Mouse (Mus musculus) liver, postnatal 0 days (tissue): ENCODE measurements around the gene Kif12. TPM values are rescaled to one million over a fixed set of nuclear protein-coding genes. Genes with fewer than 3 reads are reported as not detected.
A peak's percentile ranks its signal among the peaks of the same experiment; 100 is the strongest.

Experiments used
- ATAC-seq: fragments of 200-750 bp; cut with Nextera tagmentation; 2 replicates; pipeline ENCODE4 v1.8.0; 2017; ENCODE audit warnings: mild to moderate bottlenecking, moderate library complexity
- DNase-seq: peaks from one replicate; pipeline ENCODE4 v3.0.0-alpha.2; 2016
- H3K27ac ChIP-seq: fragments of 300-500 bp; sonication (generic); 2 replicates; pipeline ENCODE4 v1.5.1; 2014; ENCODE audit warnings: antibody characterized with exemption, moderate library complexity, mild to moderate bottlenecking, low read depth
- H3K27me3 ChIP-seq: fragments of 300-500 bp; sonication (generic); 2 replicates; pipeline ENCODE4 v1.6.1; 2014; ENCODE audit warnings: low read length, control low read depth, mixed read lengths; ENCODE audit not compliant: insufficient read depth
- H3K36me3 ChIP-seq: fragments of 300-500 bp; sonication (generic); replicated peaks from 2 replicates; pipeline ENCODE4 v1.6.1; 2014; ENCODE audit warnings: mild to moderate bottlenecking, control low read depth, low read length, moderate library complexity, mixed read lengths; ENCODE audit not compliant: insufficient read depth
- H3K4me1 ChIP-seq: fragments of 300-500 bp; sonication (generic); 2 replicates; pipeline ENCODE4 v1.6.1; 2014; ENCODE audit warnings: antibody characterized with exemption, mild to moderate bottlenecking, control low read depth; ENCODE audit not compliant: insufficient read depth
- H3K4me2 ChIP-seq: fragments of 300-500 bp; sonication (generic); 2 replicates; pipeline ENCODE4 v1.6.1; 2014; ENCODE audit warnings: low read depth, mild to moderate bottlenecking, low read length, moderate library complexity, mixed read lengths
- H3K4me3 ChIP-seq: fragments of 300-500 bp; sonication (generic); 2 replicates; pipeline ENCODE4 v1.5.1; 2014; ENCODE audit warnings: low read depth, low read length
- H3K9ac ChIP-seq: fragments of 300-500 bp; sonication (generic); replicated peaks from 2 replicates; pipeline ENCODE4 v1.6.1; 2014; ENCODE audit warnings: mild to moderate bottlenecking, moderate library complexity
- H3K9me3 ChIP-seq: fragments of 300-500 bp; sonication (generic); 2 replicates; pipeline ENCODE4 v1.6.1; 2016; ENCODE audit warnings: mild to moderate bottlenecking, control low read depth, low read length, mixed read lengths
- CTCF ChIP-seq: sonication (generic); IDR thresholded peaks from 2 replicates; pipeline ENCODE4 v1.5.1; 2016; ENCODE audit warnings: antibody characterized with exemption, low read depth
- EP300 ChIP-seq: IDR thresholded peaks from 2 replicates; pipeline ENCODE4 v1.6.1; 2016; ENCODE audit warnings: antibody characterized with exemption, low read depth, mild to moderate bottlenecking
- WGBS: fragments of 180-500 bp; shearing (Covaris S2); extraction: QIAGEN DNeasy Blood & Tissue Kit; methylation state at CpG from one replicate; pipeline ENCODE4 v1.1.7; 2014; ENCODE audit not compliant: insufficient replicate concordance; 5-methylcytosine and 5-hydroxymethylcytosine counted together
- polyA plus RNA-seq: library from polyadenylated mRNA; unstranded; fragments of >200 nt; fragmentation: Nextera tagmentation; extraction: Ambion mirVana; gene quantifications from 2 replicates; pipeline ENCODE4 v1.2.1, GENCODE M21; 2015

Gene Kif12
- 0.40 and 0.59 TPM in 2 replicates for polyA plus RNA-seq

DNA sequence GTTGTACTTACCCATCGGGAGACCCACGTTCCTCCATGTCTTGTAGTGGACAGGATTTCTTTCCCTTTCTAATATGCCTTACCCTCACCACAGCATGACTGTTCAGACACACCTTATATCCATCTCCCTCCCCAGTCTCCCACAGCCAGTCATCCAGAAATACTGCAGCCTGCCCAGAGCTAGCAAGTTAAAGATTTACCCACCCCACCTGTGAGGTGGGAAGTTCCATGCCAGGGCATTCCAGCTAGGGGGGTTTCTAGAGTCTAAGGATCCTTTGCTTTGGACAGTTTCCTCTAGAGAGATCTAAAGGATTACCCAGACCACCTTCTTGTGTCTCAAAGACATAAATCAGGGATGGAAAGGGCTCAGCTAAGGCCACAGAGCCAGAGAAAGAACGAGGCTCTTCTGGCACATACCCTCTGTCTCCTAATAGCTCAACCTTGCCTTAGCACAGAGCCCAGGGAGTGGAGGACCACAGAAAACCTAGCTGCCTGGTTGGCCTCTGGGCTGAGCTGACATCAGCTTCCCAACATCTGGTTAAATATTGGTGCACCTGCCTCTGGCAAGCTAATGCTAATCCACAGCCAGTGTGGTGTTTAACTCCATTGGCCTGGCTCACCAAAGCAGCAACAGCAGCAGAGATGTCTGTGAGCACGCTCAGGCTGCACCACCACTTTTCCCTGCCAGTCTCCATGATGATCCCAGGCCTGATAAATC is at the start of gene Kif12:
Gene Kif12 (minus strand): TSS at position 163 of the 717 bp plus-strand sequence.
- Histone ChIP-seq H3K4me3 (no peak within 1 kb of the TSS), H3K9me3 (no peaks in the 10 kb centered on the region), H3K36me3 (no peaks in the 10 kb centered on the region), H3K9ac (no peak within 1 kb of the TSS), H3K27me3 (no peaks in the 10 kb centered on the region), H3K4me2 (0 out of 2 replicates have a peak within 1 kb of the TSS, but pooled peaks have one; percentile 47), H3K4me1 (no peaks in the 10 kb centered on the region), H3K27ac (peak within 1 kb of the TSS; percentile 66; the same call in 1 of the 2 replicates)
- DNase-seq (peak; percentile 29), ATAC-seq (peak; percentile 98)
- TF ChIP-seq CTCF: no peak
- TF ChIP-seq EP300: no peak
- WGBS: 56% methylated on average over 4 of the region's 4 CpGs

DNA sequence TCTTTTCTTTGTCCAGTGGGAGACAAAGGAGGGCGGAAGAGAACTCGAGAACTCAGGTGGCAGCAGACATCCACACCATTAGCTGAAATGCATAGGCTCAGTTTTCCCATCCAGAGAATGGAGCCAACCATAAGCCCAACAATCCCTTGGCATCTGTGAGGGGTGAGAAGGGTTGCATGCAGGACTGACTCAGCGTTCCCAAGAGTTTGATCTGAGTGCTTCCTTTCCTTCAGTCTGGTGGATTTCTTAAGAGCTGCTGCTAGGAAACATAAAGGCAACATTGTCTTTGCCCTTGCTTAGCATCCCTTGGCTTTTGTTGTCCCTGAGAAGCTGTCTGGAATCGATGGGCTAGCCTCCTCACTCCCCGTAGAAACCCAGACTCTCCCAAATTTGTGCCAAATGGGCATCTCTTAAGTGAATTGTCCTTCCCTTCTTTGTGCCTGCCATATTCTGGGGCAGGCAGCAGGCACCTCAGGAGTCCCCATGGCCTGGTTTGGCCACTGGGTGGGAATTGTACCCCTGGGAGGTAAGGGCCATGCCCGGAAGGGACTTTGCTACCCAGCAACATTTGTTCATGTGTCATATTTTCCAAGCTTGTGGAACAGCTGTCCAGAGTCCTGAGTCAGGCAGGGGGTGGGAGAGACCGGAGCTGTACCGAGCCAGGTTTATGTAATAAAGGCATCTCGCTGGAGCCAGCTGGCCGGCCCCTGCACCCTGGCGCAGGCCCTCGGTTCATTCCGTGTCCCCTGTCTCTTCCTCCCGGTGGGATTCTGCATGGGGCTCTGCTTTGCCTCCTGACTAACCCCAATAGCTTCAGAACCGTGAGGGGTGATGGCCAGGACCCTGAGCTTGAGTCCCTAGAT is 49.4 kb upstream of the Kif12 start:
- no peaks in the 10 kb centered on the region for H3K9me3 ChIP-seq

DNA sequence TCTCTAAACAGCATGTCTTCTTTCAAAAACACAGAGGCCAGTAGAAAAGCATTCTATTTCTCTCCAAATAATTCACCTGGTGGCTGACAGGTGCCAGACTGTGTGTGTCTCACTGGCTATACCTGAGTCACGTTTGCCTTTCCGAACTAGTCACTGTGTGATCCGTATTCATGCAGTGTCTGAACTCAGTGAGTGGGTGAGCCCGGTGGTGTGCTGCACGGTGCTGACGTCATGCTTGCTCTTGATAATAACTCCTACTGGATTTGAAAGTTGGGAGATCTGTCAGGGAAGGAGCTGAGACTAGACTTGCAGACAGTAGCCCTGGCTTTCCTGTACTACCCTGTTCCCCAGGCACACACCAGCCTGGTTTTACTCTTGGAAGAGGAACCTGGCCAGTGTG is 47.7 kb upstream of the Kif12 start:
- peaks cover 10% of the 10 kb centered on the region for H3K27me3 ChIP-seq
- 0 out of 2 replicates have a peak, but pooled peaks cover 3% of the 10 kb centered on the region for H3K36me3 ChIP-seq
- TF ChIP-seq EP300 (no peak), CTCF (no peak)
- no peak overlapping the region for H3K4me3 ChIP-seq
- ATAC-seq: no peak
- WGBS: 63% methylated on average over 6 of the region's 6 CpGs
- H3K9ac ChIP-seq: no peak overlapping the region
- H3K27ac ChIP-seq: no peak overlapping the region
- no peak for DNase-seq
- no peak overlapping the region for H3K4me2 ChIP-seq
- H3K4me1 ChIP-seq: peaks cover 12% of the 10 kb centered on the region
- no peaks in the 10 kb centered on the region for H3K9me3 ChIP-seq

More for the DNA sequence above, 49.4 kb upstream of the Kif12 start:
- 0 out of 2 replicates have a peak, but pooled peaks cover 3% of the 10 kb centered on the region for H3K36me3 ChIP-seq
- H3K27ac ChIP-seq: no peak overlapping the region
- no peak overlapping the region for H3K4me2 ChIP-seq
- ATAC-seq (no peak), DNase-seq (no peak)
- peaks cover 2% of the 10 kb centered on the region; the same call in 1 of the 2 replicates for H3K27me3 ChIP-seq
- H3K4me3 ChIP-seq: no peak overlapping the region
- H3K9ac ChIP-seq: no peak overlapping the region
- TF ChIP-seq EP300: no peak
- peaks cover 7% of the 10 kb centered on the region; the same call in 1 of the 2 replicates for H3K4me1 ChIP-seq
- WGBS: 80% methylated on average over 15 of the region's 15 CpGs

DNA sequence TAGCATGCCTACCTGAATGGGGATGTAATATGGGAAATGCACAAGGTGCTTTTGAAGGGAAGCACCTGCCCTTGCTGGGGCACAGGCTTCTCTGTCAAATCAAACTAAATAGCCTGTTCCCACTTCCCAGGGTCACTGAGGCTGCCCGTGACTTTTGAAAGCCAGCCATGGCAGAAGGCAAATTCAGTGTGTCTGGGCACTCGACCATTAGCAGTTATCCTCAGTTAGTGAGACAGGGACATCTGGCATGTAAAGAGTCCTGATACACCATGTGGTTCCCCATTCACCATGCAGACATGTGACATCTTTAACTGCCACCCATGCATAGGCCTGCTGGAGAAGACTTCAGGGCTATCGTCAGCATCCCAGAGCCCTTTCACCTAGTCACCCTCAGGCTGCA is 47.1 kb upstream of the Kif12 start:
- H3K27ac ChIP-seq: no peak overlapping the region
- no peaks in the 10 kb centered on the region for H3K9me3 ChIP-seq
- H3K27me3 ChIP-seq: peaks cover 15% of the 10 kb centered on the region
- WGBS: 73% methylated on average over 3 of the region's 3 CpGs
- H3K9ac ChIP-seq: no peak overlapping the region
- TF ChIP-seq EP300 (no peak), CTCF (no peak)
- H3K4me1 ChIP-seq: peaks cover 17% of the 10 kb centered on the region
- 0 out of 2 replicates have a peak, but pooled peaks cover 3% of the 10 kb centered on the region for H3K36me3 ChIP-seq
- H3K4me3 ChIP-seq: no peak overlapping the region
- H3K4me2 ChIP-seq: no peak overlapping the region
- DNase-seq (no peak), ATAC-seq (no peak)

DNA sequence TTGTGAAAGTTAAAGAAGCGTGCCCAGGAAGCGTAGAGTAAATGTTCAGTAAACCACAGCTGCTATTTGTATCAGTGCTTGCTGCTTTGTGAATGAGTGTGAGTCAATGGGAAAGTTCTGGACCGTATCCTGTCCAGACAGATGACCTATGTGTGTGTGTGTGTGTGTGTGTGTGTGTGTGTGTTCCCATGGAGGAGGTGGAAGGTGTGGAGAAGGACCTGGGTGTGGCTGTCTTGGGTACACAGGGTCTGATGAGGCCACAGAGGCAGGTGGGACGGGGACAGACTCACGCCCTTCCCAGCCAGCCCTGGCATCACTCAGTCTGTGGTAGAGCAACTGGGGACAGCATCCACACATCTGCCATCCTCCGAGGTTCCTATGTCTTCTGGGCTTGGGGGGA is 45.6 kb upstream of the Kif12 start:
- H3K4me1 ChIP-seq: peaks cover 20% of the 10 kb centered on the region
- H3K27me3 ChIP-seq: peaks cover 27% of the 10 kb centered on the region
- TF ChIP-seq CTCF: no peak
- no peak for TF ChIP-seq EP300
- DNase-seq (no peak), ATAC-seq (no peak)
- no peak overlapping the region for H3K9ac ChIP-seq
- no peak overlapping the region for H3K27ac ChIP-seq
- H3K4me2 ChIP-seq: no peak overlapping the region
- WGBS: 60% methylated on average over 6 of the region's 6 CpGs
- H3K9me3 ChIP-seq: no peaks in the 10 kb centered on the region
- 0 out of 2 replicates have a peak, but pooled peaks cover 3% of the 10 kb centered on the region for H3K36me3 ChIP-seq
- H3K4me3 ChIP-seq: no peak overlapping the region

DNA sequence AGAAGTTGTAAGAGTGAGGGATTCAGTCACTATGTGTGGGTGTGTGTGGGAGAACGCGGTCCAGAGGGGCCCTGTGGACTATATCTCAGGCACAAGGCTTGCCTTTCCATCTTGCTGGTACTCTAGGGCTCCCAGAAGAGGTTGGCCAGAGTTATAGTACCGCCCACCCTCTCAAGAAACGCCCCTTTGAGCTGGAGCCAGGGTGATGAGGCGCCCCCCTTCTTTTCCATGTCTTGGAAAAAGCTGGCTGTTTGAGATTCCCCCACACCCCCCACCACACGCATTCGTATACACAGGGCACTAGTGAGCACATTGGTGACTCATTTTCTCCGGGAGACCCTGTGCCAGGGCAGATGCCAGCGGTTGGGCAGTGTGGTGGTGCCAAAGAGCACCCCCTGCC is 44.6 kb upstream of the Kif12 start:
- H3K4me1 ChIP-seq: peaks cover 20% of the 10 kb centered on the region
- DNase-seq: no peak
- no peak for TF ChIP-seq CTCF
- TF ChIP-seq EP300: no peak
- H3K9ac ChIP-seq: 0 out of 2 replicates have a peak overlapping the region, but pooled peaks have one; percentile 3
- H3K9me3 ChIP-seq: no peaks in the 10 kb centered on the region
- ATAC-seq: no peak
- peaks cover 30% of the 10 kb centered on the region for H3K27me3 ChIP-seq
- 38% methylated on average over 9 of the region's 9 CpGs for WGBS
- peak overlapping the region; percentile 91 for H3K4me2 ChIP-seq
- H3K27ac ChIP-seq: no peak overlapping the region
- 0 out of 2 replicates have a peak, but pooled peaks cover 3% of the 10 kb centered on the region for H3K36me3 ChIP-seq
- H3K4me3 ChIP-seq: peak overlapping the region; percentile 58
